Mouse (Mus musculus) kidney, postnatal 0 days (tissue): ENCODE data around the gene Tmem170. TPM values are rescaled to one million over a fixed set of nuclear protein-coding genes. Genes with fewer than 3 reads are reported as not detected.
A peak's percentile ranks its signal among the peaks of the same experiment; 100 is the strongest.

Experiments used
- ATAC-seq: fragments of 200-750 bp; cut with Nextera tagmentation; replicated peaks from 2 replicates; pipeline ENCODE4 v1.8.0; 2017; ENCODE audit warnings: low read depth, moderate number of reproducible peaks, moderate TSS enrichment, moderate library complexity; ENCODE audit not compliant: low FRiP score
- DNase-seq: peaks from one replicate; pipeline ENCODE4 v3.0.0-alpha.2; 2016; ENCODE audit warnings: low spot score
- H3K27ac ChIP-seq: fragments of 300-500 bp; sonication (generic); 2 replicates; pipeline ENCODE4 v1.5.1; 2014; ENCODE audit warnings: mild to moderate bottlenecking
- H3K27me3 ChIP-seq: fragments of 300-500 bp; sonication (generic); 2 replicates; pipeline ENCODE4 v1.6.1; 2014; ENCODE audit warnings: low read length, mixed read lengths; ENCODE audit not compliant: insufficient read depth
- H3K36me3 ChIP-seq: fragments of 300-500 bp; sonication (generic); 2 replicates; pipeline ENCODE4 v1.6.1; 2014; ENCODE audit warnings: low read length, mixed read lengths; ENCODE audit not compliant: insufficient read depth
- H3K4me1 ChIP-seq: fragments of 300-500 bp; sonication (generic); replicated peaks from 2 replicates; pipeline ENCODE4 v1.6.1; 2014; ENCODE audit warnings: antibody characterized with exemption, low read length, mixed read lengths; ENCODE audit not compliant: insufficient read depth
- H3K4me2 ChIP-seq: fragments of 300-500 bp; sonication (generic); 2 replicates; pipeline ENCODE4 v1.6.1; 2014; ENCODE audit warnings: mild to moderate bottlenecking, low read length, moderate library complexity, mixed read lengths
- H3K4me3 ChIP-seq: fragments of 300-500 bp; sonication (generic); replicated peaks from 2 replicates; pipeline ENCODE4 v1.5.1; 2014; ENCODE audit warnings: low read depth, low read length
- H3K9ac ChIP-seq: fragments of 300-500 bp; sonication (generic); 2 replicates; pipeline ENCODE4 v1.6.1; 2014; ENCODE audit warnings: low read depth, low read length
- H3K9me3 ChIP-seq: fragments of 300-500 bp; sonication (generic); replicated peaks from 2 replicates; pipeline ENCODE4 v1.6.1; 2016; ENCODE audit warnings: low read length, inconsistent platforms, mixed read lengths
- CTCF ChIP-seq: IDR thresholded peaks from 2 replicates; pipeline ENCODE4 v1.5.1; 2016; ENCODE audit warnings: antibody characterized with exemption, low read depth, mild to moderate bottlenecking, moderate library complexity
- WGBS: fragments of 180-500 bp; shearing (Covaris S2); extraction: QIAGEN DNeasy Blood & Tissue Kit; methylation state at CpG from one replicate; pipeline ENCODE4 v1.1.7; 2014; 5-methylcytosine and 5-hydroxymethylcytosine counted together
- polyA plus RNA-seq: library from polyadenylated mRNA; unstranded; fragments of >200 nt; fragmentation: Nextera tagmentation; extraction: Ambion mirVana; gene quantifications from 2 replicates; pipeline ENCODE4 v1.2.1, GENCODE M21; 2015

Tmem170 gene
- polyA plus RNA-seq, 1 experiment from 2014 or later, result 15.1 TPM

DNA sequence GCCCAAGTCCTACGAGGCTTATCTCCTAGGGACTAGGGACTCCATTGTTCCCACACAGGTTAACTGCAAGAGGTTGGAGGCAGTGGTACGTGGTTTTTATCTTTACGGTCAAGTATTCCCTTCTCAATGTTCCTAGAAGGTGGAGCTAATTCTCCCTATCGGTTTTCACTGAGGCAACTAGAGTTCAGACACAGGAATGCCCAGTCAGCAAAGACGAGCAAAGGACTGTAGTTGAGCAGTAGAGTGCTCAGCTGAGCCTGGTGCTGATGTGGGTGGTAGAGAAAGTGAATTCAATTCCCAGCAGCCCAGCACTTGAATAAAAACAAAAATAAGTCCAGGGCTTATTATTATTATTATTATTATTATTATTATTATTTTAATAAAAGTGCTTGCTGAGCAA lies 16.1 kb upstream of the Tmem170 start:
- H3K4me1 ChIP-seq, result peaks cover 14% of the 10 kb centered on the region; the same call in 1 of the 2 replicates
- H3K4me3 ChIP-seq, result no peak overlapping the region
- H3K4me2 ChIP-seq, result no peak overlapping the region

GRCm38 (mm10) chr8:111891983-111892382 lies 15.4 kb upstream of the Tmem170 start:
- WGBS, result 21% methylated on average over 8 of the region's 8 CpGs
- DNase-seq (no peak), ATAC-seq (no peak)
- H3K27me3 ChIP-seq, result peaks cover 23% of the 10 kb centered on the region
- peaks cover 15% of the 10 kb centered on the region; the same call in 1 of the 2 replicates for H3K4me1 ChIP-seq
- H3K9me3 ChIP-seq, result no peaks in the 10 kb centered on the region
- no peaks in the 10 kb centered on the region for H3K36me3 ChIP-seq
- no peak overlapping the region for H3K27ac ChIP-seq
- H3K9ac ChIP-seq, result no peak overlapping the region
- no peak for TF ChIP-seq CTCF
- no peak overlapping the region for H3K4me3 ChIP-seq
- H3K4me2 ChIP-seq, result no peak overlapping the region

More for the DNA sequence above, 16.1 kb upstream of the Tmem170 start:
- WGBS, result 49% methylated on average over 5 of the region's 5 CpGs
- H3K36me3 ChIP-seq, result no peaks in the 10 kb centered on the region
- no peak overlapping the region for H3K27ac ChIP-seq
- H3K9ac ChIP-seq, result no peak overlapping the region
- H3K27me3 ChIP-seq, result peaks cover 23% of the 10 kb centered on the region
- TF ChIP-seq CTCF, result no peak
- no peak for ATAC-seq
- DNase-seq, result no peak
- H3K9me3 ChIP-seq, result no peaks in the 10 kb centered on the region

GRCm38 (mm10) chr8:111890911-111891303 lies 14.4 kb upstream of the Tmem170 start:
- no peak overlapping the region for H3K27ac ChIP-seq
- 66% methylated on average over 6 of the region's 6 CpGs for WGBS
- ATAC-seq (no peak), DNase-seq (no peak)
- H3K27me3 ChIP-seq, result peaks cover 23% of the 10 kb centered on the region
- no peaks in the 10 kb centered on the region for H3K9me3 ChIP-seq
- peaks cover 15% of the 10 kb centered on the region; the same call in 1 of the 2 replicates for H3K4me1 ChIP-seq
- no peak overlapping the region for H3K4me2 ChIP-seq
- no peak overlapping the region for H3K4me3 ChIP-seq
- H3K9ac ChIP-seq, result no peak overlapping the region
- TF ChIP-seq CTCF, result no peak
- H3K36me3 ChIP-seq, result no peaks in the 10 kb centered on the region

DNA sequence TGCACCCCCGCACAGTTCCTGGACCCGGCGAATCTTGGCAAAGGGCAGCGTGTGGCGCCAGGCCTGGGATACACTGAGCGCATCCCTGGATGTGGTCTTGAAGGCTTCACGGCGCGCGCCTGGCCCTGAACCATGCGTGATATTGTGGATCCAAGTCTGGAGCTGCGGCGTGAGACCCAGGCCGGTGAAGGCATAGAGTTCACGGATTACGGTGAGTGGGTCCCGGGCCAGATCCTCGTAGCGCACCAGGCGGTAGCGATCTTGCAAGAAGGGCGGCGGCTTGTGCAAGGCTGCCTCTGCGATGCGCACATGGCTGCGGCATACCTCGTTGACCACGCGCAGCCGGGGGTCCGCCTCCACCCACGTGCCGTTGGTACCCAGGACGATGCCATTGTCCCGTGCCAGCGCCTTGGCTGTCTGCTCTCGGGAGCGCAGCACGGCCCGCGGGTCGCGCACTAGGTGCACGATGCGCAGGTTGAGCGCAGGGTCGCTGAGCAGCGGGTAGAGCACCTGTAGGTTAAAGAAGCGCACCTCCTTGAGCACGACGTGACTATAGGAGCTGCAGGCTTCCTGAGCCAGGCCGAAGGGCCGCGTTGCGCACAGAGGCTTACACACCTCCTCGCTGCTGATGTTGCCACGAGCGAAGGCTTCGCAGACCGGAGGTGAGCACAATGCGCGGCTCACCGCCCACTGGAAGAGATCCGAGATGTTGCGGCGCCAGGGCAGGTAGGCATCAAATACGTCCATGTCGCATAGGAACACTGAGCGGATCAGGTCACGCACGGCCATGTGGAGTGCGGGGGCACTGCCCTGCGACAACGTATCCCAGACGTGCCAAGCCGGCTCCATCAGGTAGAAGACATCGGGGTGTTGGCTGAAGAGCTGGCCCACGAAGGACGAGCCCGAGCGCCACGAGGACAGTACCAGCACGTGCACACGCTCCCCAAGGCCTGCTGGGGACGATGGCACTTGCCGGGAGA lies 13.7 kb upstream of the Tmem170 start:
- H3K9ac ChIP-seq, result no peak overlapping the region
- no peak for DNase-seq

GRCm38 (mm10) chr8:111888091-111888650 lies 11.6 kb upstream of the Tmem170 start:
- 22% methylated on average over 7 of the region's 7 CpGs for WGBS
- Histone ChIP-seq H3K9me3 (no peaks in the 10 kb centered on the region), H3K36me3 (no peaks in the 10 kb centered on the region), H3K4me1 (peaks cover 15% of the 10 kb centered on the region; the same call in 1 of the 2 replicates), H3K27me3 (peaks cover 23% of the 10 kb centered on the region), H3K4me2 (no peak overlapping the region), H3K27ac (no peak overlapping the region), H3K9ac (no peak overlapping the region), H3K4me3 (no peak overlapping the region)
- DNase-seq (no peak), ATAC-seq (no peak)
- no peak for TF ChIP-seq CTCF

More for the DNA sequence above, 13.7 kb upstream of the Tmem170 start:
- peak overlapping the region; percentile 46 for H3K4me2 ChIP-seq
- H3K4me1 ChIP-seq, result peaks cover 15% of the 10 kb centered on the region; the same call in 1 of the 2 replicates
- peak; percentile 46 for ATAC-seq
- H3K9me3 ChIP-seq, result no peaks in the 10 kb centered on the region
- no peaks in the 10 kb centered on the region for H3K36me3 ChIP-seq
- peak overlapping the region; percentile 22 for H3K4me3 ChIP-seq
- WGBS, result 12% methylated on average over 86 of the region's 86 CpGs
- peaks cover 23% of the 10 kb centered on the region for H3K27me3 ChIP-seq
- H3K27ac ChIP-seq, result no peak overlapping the region
- no peak for TF ChIP-seq CTCF

GRCm38 (mm10) chr8:111887479-111887878 lies 10.9 kb upstream of the Tmem170 start:
- WGBS, result 69% methylated on average over 1 of the region's 1 CpGs
- peaks cover 15% of the 10 kb centered on the region; the same call in 1 of the 2 replicates for H3K4me1 ChIP-seq
- DNase-seq (no peak), ATAC-seq (no peak)
- H3K36me3 ChIP-seq, result no peaks in the 10 kb centered on the region
- H3K4me3 ChIP-seq, result no peak overlapping the region
- no peak overlapping the region for H3K4me2 ChIP-seq
- H3K9me3 ChIP-seq, result no peaks in the 10 kb centered on the region
- no peak overlapping the region for H3K27ac ChIP-seq
- TF ChIP-seq CTCF, result no peak
- H3K27me3 ChIP-seq, result peaks cover 23% of the 10 kb centered on the region
- H3K9ac ChIP-seq, result no peak overlapping the region
